Mouse (Mus musculus): ENCODE measurements at regions not wholly inside any gene's neighbourhood (a gene's known extent, or its start where the extent isn't known, plus 50 kb on each side); places are given as distances from the start of the nearest gene placed in this dataset.

- H3K27ac ChIP-seq (replicated peaks), result no peak overlapping the region
- no peak overlapping the region for H3K9ac ChIP-seq (replicated peaks)
- no peak for ATAC-seq (ENCODE audit: low FRiP score)
- H3K27me3 ChIP-seq (replicated peaks), result peaks cover under 1% of the 10 kb centered on the region; the same call in 1 of the 2 replicates
- H3K4me2 ChIP-seq, result no peak overlapping the region
- H3K4me3 ChIP-seq (replicated peaks), result no peak overlapping the region
- WGBS, result 89% methylated on average over 7 of the region's 7 CpGs
- peaks cover 14% of the 10 kb centered on the region for H3K4me1 ChIP-seq
- no peaks in the 10 kb centered on the region for H3K9me3 ChIP-seq (replicated peaks)
- H3K36me3 ChIP-seq, result no peaks in the 10 kb centered on the region
These were observed 403.9 kb downstream of the Wdr11 start for GRCm38 (mm10) chr7:129995529-129995928.

- H3K9me3 ChIP-seq (replicated peaks), result no peaks in the 10 kb centered on the region
- no peak overlapping the region for H3K4me2 ChIP-seq
- peaks cover 20% of the 10 kb centered on the region for H3K4me1 ChIP-seq
- 0 out of 2 replicates have a peak overlapping the region, but pooled peaks have one; percentile 18 for H3K27ac ChIP-seq (replicated peaks)
- H3K27me3 ChIP-seq (replicated peaks), result no peaks in the 10 kb centered on the region
- WGBS, result 63% methylated on average over 10 of the region's 10 CpGs
- H3K9ac ChIP-seq (replicated peaks), result no peak overlapping the region
- H3K36me3 ChIP-seq, result no peaks in the 10 kb centered on the region
- H3K4me3 ChIP-seq (replicated peaks), result no peak overlapping the region
- ATAC-seq (ENCODE audit: low FRiP score), result no peak
These were observed 409.4 kb downstream of the Wdr11 start for GRCm38 (mm10) chr7:130001064-130001463.

GRCm38 (mm10) chr7:130002002-130002401 lies 410.3 kb downstream of the Wdr11 start:
- peaks cover 20% of the 10 kb centered on the region for H3K4me1 ChIP-seq
- H3K4me2 ChIP-seq, result 0 out of 2 replicates have a peak overlapping the region, but pooled peaks have one; percentile 5
- H3K36me3 ChIP-seq, result no peaks in the 10 kb centered on the region
- H3K27ac ChIP-seq (replicated peaks), result no peak overlapping the region
- H3K9me3 ChIP-seq (replicated peaks), result no peaks in the 10 kb centered on the region
- ATAC-seq (ENCODE audit: low FRiP score), result no peak
- no peak overlapping the region for H3K4me3 ChIP-seq (replicated peaks)
- no peak overlapping the region for H3K9ac ChIP-seq (replicated peaks)
- WGBS, result 57% methylated on average over 12 of the region's 12 CpGs
- H3K27me3 ChIP-seq (replicated peaks), result no peaks in the 10 kb centered on the region

GRCm38 (mm10) chr7:130005406-130005805 lies 413.7 kb downstream of the Wdr11 start:
- Histone ChIP-seq H3K27ac (replicated peaks) (no peak overlapping the region), H3K4me3 (replicated peaks) (no peak overlapping the region), H3K4me1 (peaks cover 20% of the 10 kb centered on the region), H3K9me3 (replicated peaks) (no peaks in the 10 kb centered on the region), H3K36me3 (no peaks in the 10 kb centered on the region), H3K4me2 (no peak overlapping the region), H3K27me3 (replicated peaks) (0 out of 2 replicates have a peak, but pooled peaks cover 2% of the 10 kb centered on the region), H3K9ac (replicated peaks) (no peak overlapping the region)
- 51% methylated on average over 10 of the region's 10 CpGs for WGBS
- ATAC-seq (ENCODE audit: low FRiP score), result no peak

- no peak overlapping the region for H3K27ac ChIP-seq (replicated peaks)
- H3K9ac ChIP-seq (replicated peaks), result no peak overlapping the region
- H3K4me1 ChIP-seq, result peaks cover 5% of the 10 kb centered on the region
- no peaks in the 10 kb centered on the region for H3K9me3 ChIP-seq (replicated peaks)
- 41% methylated on average over 6 of the region's 6 CpGs for WGBS
- H3K4me2 ChIP-seq, result no peak overlapping the region
- ATAC-seq (ENCODE audit: low FRiP score), result no peak
- H3K27me3 ChIP-seq (replicated peaks), result 0 out of 2 replicates have a peak, but pooled peaks cover 2% of the 10 kb centered on the region
- H3K36me3 ChIP-seq, result no peaks in the 10 kb centered on the region
- H3K4me3 ChIP-seq (replicated peaks), result no peak overlapping the region
These were observed 416.4 kb downstream of the Wdr11 start for GRCm38 (mm10) chr7:130007993-130008583.

GRCm38 (mm10) chr7:130008591-130009418 lies 417.1 kb downstream of the Wdr11 start:
- H3K27ac ChIP-seq (replicated peaks), result no peak overlapping the region
- H3K27me3 ChIP-seq (replicated peaks), result 0 out of 2 replicates have a peak, but pooled peaks cover 2% of the 10 kb centered on the region
- H3K9me3 ChIP-seq (replicated peaks), result no peaks in the 10 kb centered on the region
- no peak overlapping the region for H3K9ac ChIP-seq (replicated peaks)
- H3K36me3 ChIP-seq, result no peaks in the 10 kb centered on the region
- ATAC-seq (ENCODE audit: low FRiP score), result no peak
- no peak overlapping the region for H3K4me2 ChIP-seq
- 64% methylated on average over 12 of the region's 12 CpGs for WGBS
- no peak overlapping the region for H3K4me3 ChIP-seq (replicated peaks)
- H3K4me1 ChIP-seq, result peaks cover 5% of the 10 kb centered on the region

GRCm38 (mm10) chr7:130012067-130012466 lies 420.4 kb downstream of the Wdr11 start:
- H3K4me1 ChIP-seq, result no peaks in the 10 kb centered on the region
- H3K9ac ChIP-seq (replicated peaks), result no peak overlapping the region
- H3K27me3 ChIP-seq (replicated peaks), result 0 out of 2 replicates have a peak, but pooled peaks cover 2% of the 10 kb centered on the region
- no peak overlapping the region for H3K4me2 ChIP-seq
- no peak overlapping the region for H3K4me3 ChIP-seq (replicated peaks)
- H3K27ac ChIP-seq (replicated peaks), result no peak overlapping the region
- H3K36me3 ChIP-seq, result no peaks in the 10 kb centered on the region
- H3K9me3 ChIP-seq (replicated peaks), result no peaks in the 10 kb centered on the region
- WGBS, result 85% methylated on average over 8 of the region's 8 CpGs
- ATAC-seq (ENCODE audit: low FRiP score), result no peak

- no peak overlapping the region for H3K4me3 ChIP-seq (replicated peaks)
- H3K4me1 ChIP-seq, result no peaks in the 10 kb centered on the region
- 0 out of 2 replicates have a peak, but pooled peaks cover 2% of the 10 kb centered on the region for H3K27me3 ChIP-seq (replicated peaks)
- H3K9me3 ChIP-seq (replicated peaks), result no peaks in the 10 kb centered on the region
- no peak for ATAC-seq (ENCODE audit: low FRiP score)
- H3K27ac ChIP-seq (replicated peaks), result no peak overlapping the region
- no peak overlapping the region for H3K4me2 ChIP-seq
- 90% methylated on average over 6 of the region's 6 CpGs for WGBS
- H3K9ac ChIP-seq (replicated peaks), result no peak overlapping the region
- no peaks in the 10 kb centered on the region for H3K36me3 ChIP-seq
These were observed 421.4 kb downstream of the Wdr11 start for GRCm38 (mm10) chr7:130013109-130013508.

GRCm38 (mm10) chr7:130014609-130015008 lies 422.9 kb downstream of the Wdr11 start:
- 70% methylated on average over 10 of the region's 10 CpGs for whole genome bisulfite sequencing
- no peaks in the 10 kb centered on the region for H3K36me3 ChIP-seq
- H3K9me3 ChIP-seq (replicated peaks), result no peaks in the 10 kb centered on the region
- H3K4me1 ChIP-seq, result no peaks in the 10 kb centered on the region
- H3K27ac ChIP-seq (replicated peaks), result no peak overlapping the region
- H3K27me3 ChIP-seq (replicated peaks), result 0 out of 2 replicates have a peak, but pooled peaks cover 2% of the 10 kb centered on the region
- no peak overlapping the region for H3K4me3 ChIP-seq (replicated peaks)
- no peak overlapping the region for H3K9ac ChIP-seq (replicated peaks)
- no peak for ATAC-seq (ENCODE audit: low FRiP score)
- no peak overlapping the region for H3K4me2 ChIP-seq

- Histone ChIP-seq H3K4me3 (replicated peaks) (no peak overlapping the region), H3K4me1 (no peaks in the 10 kb centered on the region), H3K9me3 (replicated peaks) (no peaks in the 10 kb centered on the region), H3K36me3 (no peaks in the 10 kb centered on the region), H3K27ac (replicated peaks) (no peak overlapping the region), H3K4me2 (no peak overlapping the region), H3K27me3 (replicated peaks) (no peaks in the 10 kb centered on the region), H3K9ac (replicated peaks) (no peak overlapping the region)
- no peak for ATAC-seq (ENCODE audit: low FRiP score)
- 76% methylated on average over 5 of the region's 5 CpGs for WGBS
These were observed 423.8 kb downstream of the Wdr11 start for GRCm38 (mm10) chr7:130015375-130016014.

GRCm38 (mm10) chr7:130016015-130016874 lies 424.6 kb downstream of the Wdr11 start:
- no peak overlapping the region for H3K4me2 ChIP-seq
- H3K27ac ChIP-seq (replicated peaks), result no peak overlapping the region
- no peaks in the 10 kb centered on the region for H3K27me3 ChIP-seq (replicated peaks)
- H3K36me3 ChIP-seq, result no peaks in the 10 kb centered on the region
- H3K9ac ChIP-seq (replicated peaks), result no peak overlapping the region
- WGBS, result 82% methylated on average over 17 of the region's 17 CpGs
- no peak overlapping the region for H3K4me3 ChIP-seq (replicated peaks)
- no peak for ATAC-seq (ENCODE audit: low FRiP score)
- H3K4me1 ChIP-seq, result no peaks in the 10 kb centered on the region
- H3K9me3 ChIP-seq (replicated peaks), result no peaks in the 10 kb centered on the region

Measured in neural tube, embryonic 15.5 days (tissue).